Mouse (Mus musculus) thymus, adult 2 months (tissue): ENCODE results near the gene Bahcc1.

Experiments used
- CTCF ChIP-seq: fragments of 200-500 bp; IDR thresholded peaks from 2 replicates; pipeline ENCODE4 v1.5.1; 2012; ENCODE audit warnings: mild to moderate bottlenecking, control low read depth, low read length, moderate library complexity, borderline replicate concordance; ENCODE audit not compliant: control insufficient read depth, poor library complexity, insufficient read depth; ENCODE audit errors: extremely low read depth
- POLR2A ChIP-seq: fragments of 200-500 bp; IDR thresholded peaks from 2 replicates; pipeline ENCODE4 v1.6.1; 2012; ENCODE audit warnings: mild to moderate bottlenecking, low read length, control low read depth, moderate library complexity; ENCODE audit not compliant: control insufficient read depth, poor library complexity, insufficient read depth; ENCODE audit errors: extremely low read depth

- TF ChIP-seq POLR2A (no peak), CTCF (no peak)
Observed at GRCm38 (mm10) chr11:120225256-120226195, 7.2 kb upstream of the Bahcc1 start.
